Mouse (Mus musculus) midbrain, postnatal 0 days (tissue): ENCODE measurements around the gene Clk1. TPM values are rescaled to one million over a fixed set of nuclear protein-coding genes. Genes with fewer than 3 reads are reported as not detected.

Source experiments
- ATAC-seq: fragments of 200-750 bp; cut with Nextera tagmentation; 2 replicates; pipeline ENCODE4 v1.8.0; 2017; ENCODE audit warnings: moderate number of reproducible peaks, mild to moderate bottlenecking, moderate TSS enrichment, moderate library complexity; ENCODE audit not compliant: low FRiP score
- DNase-seq: peaks from one replicate; pipeline ENCODE4 v3.0.0-alpha.2; 2015; ENCODE audit warnings: low spot score
- H3K27ac ChIP-seq: fragments of 300-500 bp; sonication (generic); 2 replicates; pipeline ENCODE4 v1.5.1; 2014; ENCODE audit warnings: low read depth, mild to moderate bottlenecking, low read length, mixed read lengths
- H3K27me3 ChIP-seq: fragments of 300-500 bp; sonication (generic); 2 replicates; pipeline ENCODE4 v1.6.1; 2014; ENCODE audit warnings: low read length, control low read depth, mixed read lengths; ENCODE audit not compliant: insufficient read depth
- H3K36me3 ChIP-seq: fragments of 300-500 bp; sonication (generic); 2 replicates; pipeline ENCODE4 v1.6.1; 2014; ENCODE audit warnings: low read length, control low read depth, mixed read lengths; ENCODE audit not compliant: insufficient read depth
- H3K4me1 ChIP-seq: fragments of 300-500 bp; sonication (generic); 2 replicates; pipeline ENCODE4 v1.6.1; 2014; ENCODE audit warnings: mild to moderate bottlenecking, control low read depth, antibody characterized with exemption, low read length, mixed read lengths; ENCODE audit not compliant: insufficient read depth
- H3K4me2 ChIP-seq: fragments of 300-500 bp; sonication (generic); 2 replicates; pipeline ENCODE4 v1.6.1; 2014; ENCODE audit warnings: low read depth, mild to moderate bottlenecking, low read length, mixed read lengths; ENCODE audit not compliant: poor library complexity, severe bottlenecking
- H3K4me3 ChIP-seq: fragments of 300-500 bp; sonication (generic); 2 replicates; pipeline ENCODE4 v1.5.1; 2014; ENCODE audit warnings: low read depth, mild to moderate bottlenecking, low read length, moderate library complexity
- H3K9ac ChIP-seq: fragments of 300-500 bp; sonication (generic); replicated peaks from 2 replicates; pipeline ENCODE4 v1.6.1; 2014; ENCODE audit warnings: mild to moderate bottlenecking, low read length, moderate library complexity, mixed read lengths; ENCODE audit not compliant: poor library complexity, severe bottlenecking
- H3K9me3 ChIP-seq: fragments of 300-500 bp; sonication (generic); 2 replicates; pipeline ENCODE4 v1.6.1; 2016; ENCODE audit warnings: low read length, control low read depth
- CTCF ChIP-seq: IDR thresholded peaks from 2 replicates; pipeline ENCODE4 v1.5.1; 2016; ENCODE audit warnings: antibody characterized with exemption, mild to moderate bottlenecking
- WGBS: fragments of 180-500 bp; shearing (Covaris S2); extraction: QIAGEN DNeasy Blood & Tissue Kit; methylation state at CpG from one replicate; pipeline ENCODE4 v1.1.7; 2014; 5-methylcytosine and 5-hydroxymethylcytosine counted together
- polyA plus RNA-seq: library from polyadenylated mRNA; unstranded; fragments of >200 nt; fragmentation: Nextera tagmentation; extraction: Ambion mirVana; gene quantifications from 2 replicates; pipeline ENCODE4 v1.2.1, GENCODE M21; 2015
- total RNA-seq: library from RNA; depleted of rRNA; stranded (reverse); fragments of >200 nt; gene quantifications from 2 replicates; pipeline ENCODE4 v1.2.3, GENCODE M21; 2014; rRNA removed

Gene Clk1
- total and polyA plus RNA-seq, 2 experiments from 2014 or later: 85.5 to 114 TPM

GRCm38 (mm10) chr1:58369716-58370115 is 54.1 kb downstream of the Clk1 start:
- TF ChIP-seq CTCF: no peak
- ATAC-seq: no peak
- Histone ChIP-seq H3K4me1 (no peaks in the 10 kb centered on the region), H3K9ac (no peak overlapping the region), H3K27ac (no peak overlapping the region), H3K36me3 (no peaks in the 10 kb centered on the region), H3K9me3 (no peaks in the 10 kb centered on the region), H3K27me3 (no peaks in the 10 kb centered on the region), H3K4me2 (no peak overlapping the region), H3K4me3 (no peak overlapping the region)
- WGBS: 87% methylated on average over 2 of the region's 2 CpGs
- no peak for DNase-seq

- Histone ChIP-seq H3K36me3 (no peaks in the 10 kb centered on the region), H3K4me1 (no peaks in the 10 kb centered on the region), H3K27me3 (no peaks in the 10 kb centered on the region), H3K4me3 (no peak overlapping the region), H3K9ac (no peak overlapping the region), H3K4me2 (no peak overlapping the region), H3K9me3 (no peaks in the 10 kb centered on the region), H3K27ac (no peak overlapping the region)
- DNase-seq (no peak), ATAC-seq (no peak)
- no peak for TF ChIP-seq CTCF
- 88% methylated on average over 12 of the region's 12 CpGs for WGBS
These were observed 57.0 kb downstream of the Clk1 start for GRCm38 (mm10) chr1:58366737-58367471.

DNA sequence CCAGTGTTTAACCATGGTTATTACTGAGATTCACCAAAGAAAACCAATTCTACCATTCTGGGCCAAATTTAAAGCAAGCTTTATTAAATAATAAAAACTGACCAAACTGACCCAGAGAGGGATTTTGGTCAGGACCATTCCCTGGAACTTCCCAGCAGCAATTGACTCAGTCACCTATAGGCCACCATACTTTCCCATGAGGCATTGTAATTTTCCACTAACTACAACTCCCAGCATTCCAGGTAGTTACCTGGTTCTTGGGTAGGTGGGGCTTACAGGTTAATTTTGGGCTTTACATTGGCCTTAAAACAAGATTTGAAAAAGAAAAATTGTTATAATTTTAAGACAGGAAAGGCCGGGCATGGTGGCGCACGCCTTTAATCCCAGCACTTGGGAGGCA is 58.0 kb downstream of the Clk1 start:
- no peak overlapping the region for H3K4me2 ChIP-seq
- no peaks in the 10 kb centered on the region for H3K36me3 ChIP-seq
- ATAC-seq (no peak), DNase-seq (no peak)
- H3K4me3 ChIP-seq: no peak overlapping the region
- H3K27me3 ChIP-seq: no peaks in the 10 kb centered on the region
- no peak for TF ChIP-seq CTCF
- no peaks in the 10 kb centered on the region for H3K9me3 ChIP-seq
- H3K9ac ChIP-seq: no peak overlapping the region
- 96% methylated on average over 3 of the region's 3 CpGs for WGBS
- no peaks in the 10 kb centered on the region for H3K4me1 ChIP-seq
- no peak overlapping the region for H3K27ac ChIP-seq

DNA sequence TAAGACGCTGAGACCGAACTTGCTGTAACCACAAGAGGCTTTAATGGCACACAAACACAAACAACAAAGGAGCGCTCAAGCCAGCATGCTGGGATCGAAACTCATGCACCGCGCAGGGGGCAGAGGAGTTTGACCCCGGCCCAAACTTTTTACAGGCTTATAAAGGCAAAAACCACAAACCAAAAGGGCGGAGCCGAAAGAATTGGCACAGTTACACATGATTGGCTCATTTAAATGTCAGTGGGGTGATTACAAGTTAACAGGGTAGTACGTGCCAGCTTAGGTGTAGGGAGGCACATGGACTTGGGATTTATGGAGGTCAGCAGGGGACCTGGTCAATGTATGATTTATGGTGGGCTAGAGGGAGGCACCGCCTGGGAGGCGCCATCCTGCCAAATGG is 59.3 kb downstream of the Clk1 start:
- no peaks in the 10 kb centered on the region for H3K4me1 ChIP-seq
- H3K9me3 ChIP-seq: no peaks in the 10 kb centered on the region
- no peak overlapping the region for H3K4me3 ChIP-seq
- H3K9ac ChIP-seq: no peak overlapping the region
- no peaks in the 10 kb centered on the region for H3K36me3 ChIP-seq
- no peak for ATAC-seq
- DNase-seq: no peak
- TF ChIP-seq CTCF: no peak
- WGBS: 83% methylated on average over 12 of the region's 12 CpGs
- no peak overlapping the region for H3K27ac ChIP-seq
- no peaks in the 10 kb centered on the region for H3K27me3 ChIP-seq
- no peak overlapping the region for H3K4me2 ChIP-seq

DNA sequence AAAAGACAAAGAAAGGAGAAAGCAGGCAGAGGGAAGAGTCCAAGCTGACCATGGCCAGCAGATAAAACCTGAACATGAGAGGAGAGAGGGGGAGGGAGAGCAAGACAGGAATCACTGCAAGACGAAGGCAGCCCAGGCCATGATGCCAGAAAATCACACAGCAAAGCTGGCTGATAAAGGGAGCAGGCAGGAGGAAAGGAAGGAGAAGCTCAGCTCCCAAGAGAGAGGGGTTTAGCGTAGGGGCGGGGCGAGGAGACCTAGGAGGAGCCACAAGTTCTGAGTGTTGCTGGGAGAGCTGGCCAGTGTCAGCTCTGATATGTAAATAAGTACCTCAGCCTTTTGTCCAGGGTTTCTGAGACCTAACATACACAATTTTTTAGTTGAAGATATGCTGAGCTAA is 61.6 kb downstream of the Clk1 start:
- no peak for TF ChIP-seq CTCF
- Histone ChIP-seq H3K4me3 (no peak overlapping the region), H3K4me2 (no peak overlapping the region), H3K27me3 (no peaks in the 10 kb centered on the region), H3K27ac (no peak overlapping the region), H3K36me3 (no peaks in the 10 kb centered on the region), H3K9ac (no peak overlapping the region), H3K9me3 (no peaks in the 10 kb centered on the region), H3K4me1 (no peaks in the 10 kb centered on the region)
- DNase-seq (no peak), ATAC-seq (no peak)
- 59% methylated on average over 4 of the region's 4 CpGs for WGBS

Other genes starting within 250 kb of the Clk1 start
- gene Aox4, start 213.7 kb downstream of the Clk1 start, total RNA-seq: 0.05 and 0.71 TPM in 2 replicates
- gene Aox4, start 213.7 kb downstream of the Clk1 start, polyA plus RNA-seq: 0.21 and 0.45 TPM in 2 replicates
- gene Aox2, start 145.7 kb downstream of the Clk1 start, total RNA-seq: 0.16 TPM in 1 of 2 replicates, not detected in the other
- gene Aox2, start 145.7 kb downstream of the Clk1 start, polyA plus RNA-seq: 0.05 TPM in 1 of 2 replicates, not detected in the other
- gene Bzw1, start 31.2 kb downstream of the Clk1 start, total RNA-seq: 251 and 312 TPM in 2 replicates
- gene Bzw1, start 31.2 kb downstream of the Clk1 start, polyA plus RNA-seq: 325 and 364 TPM in 2 replicates
- gene Nif3l1, start 21.1 kb upstream of the Clk1 start, total RNA-seq: 28.7 and 39.8 TPM in 2 replicates
- 39.1 and 39.6 TPM in 2 replicates for gene Nif3l1, start 21.1 kb upstream of the Clk1 start, polyA plus RNA-seq
- gene Ppil3, start 21.4 kb upstream of the Clk1 start, total RNA-seq: 19.9 and 21.9 TPM in 2 replicates
- 40.4 and 44.2 TPM in 2 replicates for gene Ppil3, start 21.4 kb upstream of the Clk1 start, polyA plus RNA-seq
- gene Orc2, start 81.0 kb upstream of the Clk1 start, total RNA-seq: 45.1 and 84.8 TPM in 2 replicates
- gene Orc2, start 81.0 kb upstream of the Clk1 start, polyA plus RNA-seq: 13.5 and 16.1 TPM in 2 replicates
- 18.1 and 23.6 TPM in 2 replicates for gene Fam126b, start 162.3 kb upstream of the Clk1 start, total RNA-seq
- 9.8 and 11.7 TPM in 2 replicates for gene Fam126b, start 162.3 kb upstream of the Clk1 start, polyA plus RNA-seq
- 87.1 and 89.2 TPM in 2 replicates for gene Ndufb3, start 162.3 kb upstream of the Clk1 start, total RNA-seq
- 204 and 212 TPM in 2 replicates for gene Ndufb3, start 162.3 kb upstream of the Clk1 start, polyA plus RNA-seq